Mouse (Mus musculus) skeletal muscle tissue, postnatal 0 days (tissue): ENCODE measurements around the gene Olfr775. TPM values are rescaled to one million over a fixed set of nuclear protein-coding genes. Genes with fewer than 3 reads are reported as not detected.

Experiments
- polyA plus RNA-seq: library from polyadenylated mRNA; unstranded; fragments of >200 nt; fragmentation: Nextera tagmentation; extraction: Ambion mirVana; gene quantifications from 2 replicates; pipeline ENCODE4 v1.2.1, GENCODE M21; 2015

The Olfr775 gene
- polyA plus RNA-seq: not detected in 2 replicates

DNA sequence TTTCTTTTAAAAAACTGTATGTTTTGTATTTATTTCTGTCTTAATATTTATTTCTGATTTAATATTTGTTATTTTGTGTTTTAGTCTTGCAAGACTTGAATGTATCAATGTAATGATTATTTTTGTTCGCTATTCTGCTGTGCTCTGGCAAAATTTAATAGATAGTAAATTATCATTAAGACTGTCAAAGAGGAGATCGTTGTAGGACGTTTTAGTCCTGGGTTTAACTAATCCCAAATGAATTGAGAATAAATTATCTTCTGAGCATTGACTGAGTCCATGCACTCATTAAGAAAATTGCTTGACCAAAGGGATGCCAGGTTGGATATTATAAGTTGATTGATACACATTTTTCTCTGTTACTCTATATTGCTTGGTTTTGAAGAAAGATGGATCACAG, at the start of gene Olfr775:
Gene Olfr775, plus strand, starts transcription at position 301 of the 400 bp plus-strand sequence.

DNA sequence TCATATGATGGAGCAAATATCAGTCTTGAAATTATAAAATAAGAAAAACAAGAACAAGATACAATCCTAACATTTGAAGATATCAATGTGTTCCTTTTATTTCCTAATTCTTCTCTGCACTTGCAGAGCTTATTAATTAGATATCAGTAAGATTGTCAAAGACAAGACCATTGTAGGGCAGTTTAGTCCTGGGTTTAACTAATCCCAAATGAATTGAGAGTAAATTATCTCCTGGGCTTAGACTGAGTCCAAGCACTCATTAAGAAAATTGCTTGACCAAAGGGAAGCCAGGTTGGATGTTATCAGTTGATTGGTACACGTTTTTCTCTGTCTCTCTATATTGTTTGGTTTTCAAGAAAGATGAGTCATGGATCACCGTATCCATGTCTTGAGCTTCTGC, 12.3 kb upstream of the Olfr775 start, which contains the start of gene Olfr774:
Gene Olfr774, plus strand, starts transcription at position 301 of the 400 bp plus-strand sequence.

GRCm38 (mm10) chr10:129258827-129259226, 10.6 kb downstream of the Olfr775 start, which contains the start of gene Olfr776:
TSS of gene Olfr776 (plus strand) at chr10:129259127.

DNA sequence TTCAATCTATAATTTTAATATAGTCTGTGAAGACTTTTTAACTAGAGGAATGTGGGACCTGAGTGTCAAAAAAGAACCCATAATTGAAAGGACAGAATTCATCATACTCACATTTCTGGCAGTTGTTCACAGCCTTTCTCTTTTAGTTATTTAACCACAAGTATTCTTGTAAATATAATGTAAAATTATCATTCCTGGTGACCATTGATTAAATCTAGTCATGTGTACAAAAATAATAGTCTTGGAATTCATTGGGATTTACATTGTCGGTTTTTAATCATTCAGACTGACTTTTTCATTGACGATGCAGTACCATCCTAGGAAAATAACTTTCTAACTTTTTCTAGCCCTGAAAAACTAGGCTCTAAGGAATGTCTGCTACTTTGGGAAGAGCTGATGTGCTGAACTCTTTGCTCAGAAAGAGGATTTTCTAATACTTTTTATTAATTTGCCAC, 22.9 kb downstream of the Olfr775 start, which contains the start of gene Olfr777:
Gene Olfr777, minus strand, starts transcription at position 405 of the 455 bp plus-strand sequence.

Other genes starting within 250 kb of the Olfr775 start
- not detected in 2 replicates for gene Olfr763, start 237.6 kb upstream of the Olfr775 start, polyA plus RNA-seq
- not detected in 2 replicates for gene Olfr764-ps1, start 208.5 kb upstream of the Olfr775 start, polyA plus RNA-seq
- not detected in 2 replicates for gene Olfr765, start 198.4 kb upstream of the Olfr775 start, polyA plus RNA-seq
- gene Olfr766-ps1, start 179.4 kb upstream of the Olfr775 start, polyA plus RNA-seq: not detected in 2 replicates
- gene Olfr767, start 165.5 kb upstream of the Olfr775 start, polyA plus RNA-seq: not detected in 2 replicates
- gene Olfr768, start 149.0 kb upstream of the Olfr775 start, polyA plus RNA-seq: not detected in 2 replicates
- gene Olfr769, start 130.6 kb upstream of the Olfr775 start, polyA plus RNA-seq: not detected in 2 replicates
- not detected in 2 replicates for gene Olfr770, start 109.4 kb upstream of the Olfr775 start, polyA plus RNA-seq
- not detected in 2 replicates for gene Olfr771, start 83.7 kb upstream of the Olfr775 start, polyA plus RNA-seq
- not detected in 2 replicates for gene Olfr772, start 70.5 kb upstream of the Olfr775 start, polyA plus RNA-seq
- not detected in 2 replicates for gene Olfr773, start 61.0 kb upstream of the Olfr775 start, polyA plus RNA-seq
- not detected in 2 replicates for gene Olfr774, start 12.2 kb upstream of the Olfr775 start, polyA plus RNA-seq
- not detected in 2 replicates for gene Olfr776, start 10.7 kb downstream of the Olfr775 start, polyA plus RNA-seq
- gene Olfr777, start 23.1 kb downstream of the Olfr775 start, polyA plus RNA-seq: not detected in 2 replicates
- gene Olfr780, start 69.7 kb downstream of the Olfr775 start, polyA plus RNA-seq: not detected in 2 replicates
- gene Olfr781, start 80.4 kb downstream of the Olfr775 start, polyA plus RNA-seq: not detected in 2 replicates
- gene Olfr782, start 100.4 kb downstream of the Olfr775 start, polyA plus RNA-seq: not detected in 2 replicates
- 0.06 TPM in 1 of 2 replicates, not detected in the other for gene Olfr784, start 135.7 kb downstream of the Olfr775 start, polyA plus RNA-seq
- not detected in 2 replicates for gene Olfr785, start 157.0 kb downstream of the Olfr775 start, polyA plus RNA-seq
- gene Olfr786, start 178.9 kb downstream of the Olfr775 start, polyA plus RNA-seq: not detected in 2 replicates
- not detected in 2 replicates for gene Olfr787, start 213.4 kb downstream of the Olfr775 start, polyA plus RNA-seq
- not detected in 2 replicates for gene Olfr788, start 222.6 kb downstream of the Olfr775 start, polyA plus RNA-seq
- gene Olfr789, start 236.3 kb downstream of the Olfr775 start, polyA plus RNA-seq: not detected in 2 replicates